Mouse (Mus musculus): ENCODE measurements around the gene Ascl4. TPM values are rescaled to one million over a fixed set of nuclear protein-coding genes. Genes with fewer than 3 reads are reported as not detected.

Ascl4 gene
- total RNA-seq, 1 experiment: 0.54 TPM

- TF ChIP-seq ZNF384 (IDR thresholded peaks at IDR 0.05; ENCODE audit: low read depth, low read length) (no peak), HCFC1 (IDR thresholded peaks at IDR 0.05; ENCODE audit: borderline replicate concordance, insufficient read depth, low read length) (peak; percentile 64; the same call in 1 of the 2 replicates), ZC3H11A (IDR thresholded peaks at IDR 0.05; ENCODE audit: borderline replicate concordance, low read depth, low read length) (no peak), MAFK (IDR thresholded peaks at IDR 0.05; ENCODE audit: insufficient read depth, low read depth, low read length) (no peak), CHD2 (IDR thresholded peaks at IDR 0.05; ENCODE audit: low read depth, low read length) (0 out of 2 replicates have a peak, but pooled peaks have one; percentile 45)
- Histone ChIP-seq H3K4me1 (ENCODE audit: control insufficient read depth in 2 of 2, insufficient read depth in 2 of 2, low read length in 2 of 2, poor library complexity in 1 of 2) (no peaks in the 10 kb centered on the region), H3K36me3 (ENCODE audit: control insufficient read depth, insufficient read depth, low read length, poor library complexity, severe bottlenecking) (peaks cover 15% of the 10 kb centered on the region), H3K4me3 (ENCODE audit: insufficient read depth in 1 of 2, low read depth in 1 of 2, low read length in 2 of 2, poor library complexity in 1 of 2, severe bottlenecking in 1 of 2) (peak within 1 kb of the TSS; percentile 89 to 91), H3K9me3 (ENCODE audit: control insufficient read depth, insufficient read depth, low read depth, low read length) (no peaks in the 10 kb centered on the region), H3K27ac (ENCODE audit: insufficient read depth, low read depth, low read length, poor library complexity, severe bottlenecking) (no peak within 1 kb of the TSS), H3K9ac (ENCODE audit: insufficient read depth, low read depth, low read length, poor library complexity, severe bottlenecking) (peak within 1 kb of the TSS; percentile 90)
- in situ Hi-C loops (cut with MboI; ENCODE audit: low sequenced_read_pairs in 2 of 2, unreplicated experiment in 2 of 2): no loop called here
- peak; percentile 89 for DNase-seq (ENCODE audit: low read depth, low spot score)
Measured at GRCm38 (mm10) chr10:85957464-85957950, 30.0 kb downstream of the Ascl4 start, which contains the start of gene Rtcb. Gene Rtcb (minus strand): TSS chr10:85957823.

GRCm38 (mm10) chr10:85962897-85963296 lies 35.4 kb downstream of the Ascl4 start:
- H3K9ac ChIP-seq (ENCODE audit: insufficient read depth, low read depth, low read length, poor library complexity, severe bottlenecking): no peak overlapping the region
- no peak overlapping the region for H3K4me3 ChIP-seq (ENCODE audit: insufficient read depth in 1 of 2, low read depth in 1 of 2, low read length in 2 of 2, poor library complexity in 1 of 2, severe bottlenecking in 1 of 2)
- in situ Hi-C loops (cut with MboI; ENCODE audit: low sequenced_read_pairs in 2 of 2, unreplicated experiment in 2 of 2): no loop called here
- H3K9me3 ChIP-seq (ENCODE audit: control insufficient read depth, insufficient read depth, low read depth, low read length): no peaks in the 10 kb centered on the region
- H3K36me3 ChIP-seq (ENCODE audit: control insufficient read depth, insufficient read depth, low read length, poor library complexity, severe bottlenecking): no peaks in the 10 kb centered on the region
- no peak overlapping the region for H3K27ac ChIP-seq (ENCODE audit: insufficient read depth, low read depth, low read length, poor library complexity, severe bottlenecking)
- no peak for TF ChIP-seq CHD2 (IDR thresholded peaks at IDR 0.05; ENCODE audit: low read depth, low read length)
- TF ChIP-seq ZC3H11A (IDR thresholded peaks at IDR 0.05; ENCODE audit: borderline replicate concordance, low read depth, low read length): no peak
- TF ChIP-seq ZNF384 (IDR thresholded peaks at IDR 0.05; ENCODE audit: low read depth, low read length): no peak
- no peak for TF ChIP-seq HCFC1 (IDR thresholded peaks at IDR 0.05; ENCODE audit: borderline replicate concordance, insufficient read depth, low read length)
- TF ChIP-seq MAFK (IDR thresholded peaks at IDR 0.05; ENCODE audit: insufficient read depth, low read depth, low read length): no peak
- DNase-seq (ENCODE audit: low read depth, low spot score): no peak
- no peaks in the 10 kb centered on the region for H3K4me1 ChIP-seq (ENCODE audit: control insufficient read depth in 2 of 2, insufficient read depth in 2 of 2, low read length in 2 of 2, poor library complexity in 1 of 2)

GRCm38 (mm10) chr10:85964316-85964715 lies 36.8 kb downstream of the Ascl4 start:
- in situ Hi-C loops (cut with MboI; ENCODE audit: low sequenced_read_pairs in 2 of 2, unreplicated experiment in 2 of 2): no loop called here
- no peak overlapping the region for H3K4me3 ChIP-seq (ENCODE audit: insufficient read depth in 1 of 2, low read depth in 1 of 2, low read length in 2 of 2, poor library complexity in 1 of 2, severe bottlenecking in 1 of 2)
- no peaks in the 10 kb centered on the region for H3K9me3 ChIP-seq (ENCODE audit: control insufficient read depth, insufficient read depth, low read depth, low read length)
- H3K9ac ChIP-seq (ENCODE audit: insufficient read depth, low read depth, low read length, poor library complexity, severe bottlenecking): no peak overlapping the region
- no peak for TF ChIP-seq ZC3H11A (IDR thresholded peaks at IDR 0.05; ENCODE audit: borderline replicate concordance, low read depth, low read length)
- TF ChIP-seq CHD2 (IDR thresholded peaks at IDR 0.05; ENCODE audit: low read depth, low read length): no peak
- no peak for DNase-seq (ENCODE audit: low read depth, low spot score)
- no peak overlapping the region for H3K27ac ChIP-seq (ENCODE audit: insufficient read depth, low read depth, low read length, poor library complexity, severe bottlenecking)
- no peaks in the 10 kb centered on the region for H3K4me1 ChIP-seq (ENCODE audit: control insufficient read depth in 2 of 2, insufficient read depth in 2 of 2, low read length in 2 of 2, poor library complexity in 1 of 2)
- no peaks in the 10 kb centered on the region for H3K36me3 ChIP-seq (ENCODE audit: control insufficient read depth, insufficient read depth, low read length, poor library complexity, severe bottlenecking)

GRCm38 (mm10) chr10:85966476-85966875 lies 39.0 kb downstream of the Ascl4 start:
- no peak for DNase-seq (ENCODE audit: low read depth, low spot score)
- no peak for TF ChIP-seq MAFK (IDR thresholded peaks at IDR 0.05; ENCODE audit: insufficient read depth, low read depth, low read length)
- TF ChIP-seq CHD2 (IDR thresholded peaks at IDR 0.05; ENCODE audit: low read depth, low read length): no peak
- TF ChIP-seq ZNF384 (IDR thresholded peaks at IDR 0.05; ENCODE audit: low read depth, low read length): no peak
- TF ChIP-seq ZC3H11A (IDR thresholded peaks at IDR 0.05; ENCODE audit: borderline replicate concordance, low read depth, low read length): no peak
- TF ChIP-seq HCFC1 (IDR thresholded peaks at IDR 0.05; ENCODE audit: borderline replicate concordance, insufficient read depth, low read length): no peak

More at GRCm38 (mm10) chr10:85966476-85966875, 39.0 kb downstream of the Ascl4 start:
- Histone ChIP-seq H3K4me3 (ENCODE audit: insufficient read depth in 1 of 2, low read depth in 1 of 2, low read length in 2 of 2, poor library complexity in 1 of 2, severe bottlenecking in 1 of 2) (no peak overlapping the region), H3K36me3 (ENCODE audit: control insufficient read depth, insufficient read depth, low read length, poor library complexity, severe bottlenecking) (no peaks in the 10 kb centered on the region), H3K9ac (ENCODE audit: insufficient read depth, low read depth, low read length, poor library complexity, severe bottlenecking) (no peak overlapping the region), H3K27ac (ENCODE audit: insufficient read depth, low read depth, low read length, poor library complexity, severe bottlenecking) (no peak overlapping the region), H3K9me3 (ENCODE audit: control insufficient read depth, insufficient read depth, low read depth, low read length) (no peaks in the 10 kb centered on the region), H3K4me1 (ENCODE audit: control insufficient read depth in 2 of 2, insufficient read depth in 2 of 2, low read length in 2 of 2, poor library complexity in 1 of 2) (no peaks in the 10 kb centered on the region)
- in situ Hi-C loops (cut with MboI; ENCODE audit: low sequenced_read_pairs in 2 of 2, unreplicated experiment in 2 of 2): loop anchor here in 1 of 2 experiments (5.0 kb wide), 1 partner anchor 496 kb away; no protein-coding TSS in a partner anchor

Data from ES-E14 (cell line).